In genomic region chr11:81612798-81613540, GRCm38 (mm10) we compare ENCODE assay signal across 8 mouse cellular contexts.
DNase-seq lines count a peak whose midpoint lies in the region; ATAC-seq and TF ChIP-seq lines count a peak whose summit lies in the region.

No protein-coding gene starts in this region.

- 0 out of 2 replicates have a peak overlapping the region, but pooled peaks have one; percentile 38 for H3K4me3 ChIP-seq in intestine, postnatal 0 days (ENCODE audit: low read depth, low read length)
- peak overlapping the region; percentile 21 for H3K4me3 ChIP-seq in midbrain, embryonic 11.5 days (ENCODE audit: low read depth, low read length)

- peak; percentile 91 for TF ChIP-seq CTCF in intestine, postnatal 0 days (IDR thresholded peaks at IDR 0.05; ENCODE audit: low read depth)

- no peaks in the 10 kb centered on the region; the same call in 1 of the 2 replicates for H3K4me1 ChIP-seq in intestine, postnatal 0 days (replicated peaks; ENCODE audit: control insufficient read depth, insufficient read depth, low read length)
- peaks cover 17% of the 10 kb centered on the region for H3K4me1 ChIP-seq in midbrain, embryonic 11.5 days (ENCODE audit: control insufficient read depth, insufficient read depth, low read length)

- 5% methylated on average over 17 of the region's 17 CpGs for WGBS in intestine, postnatal 0 days
- 1% methylated on average over 17 of the region's 17 CpGs for WGBS in midbrain, embryonic 11.5 days

- peaks cover 3% of the 10 kb centered on the region; the same call in 1 of the 2 replicates for H3K27me3 ChIP-seq in intestine, postnatal 0 days (replicated peaks; ENCODE audit: control insufficient read depth, insufficient read depth, low read length)
- 0 out of 2 replicates have a peak, but pooled peaks cover 2% of the 10 kb centered on the region for H3K27me3 ChIP-seq in midbrain, embryonic 11.5 days (ENCODE audit: control insufficient read depth, insufficient read depth, low read length)

- ATAC-seq in granulocyte monocyte progenitor cell, adult 5-6 weeks (replicated peaks; ENCODE audit: poor library complexity, severe bottlenecking): peak; percentile 78
- 0 out of 2 replicates have a peak, but pooled peaks have one; percentile 41 for ATAC-seq in intestine, postnatal 0 days
- ATAC-seq in midbrain, embryonic 11.5 days (ENCODE audit: low FRiP score): peak; percentile 86
- ATAC-seq in erythroid progenitor cell, adult 5-6 weeks (replicated peaks; ENCODE audit: low FRiP score, poor library complexity, severe bottlenecking): no peak

- no peaks in the 10 kb centered on the region for H3K36me3 ChIP-seq in intestine, postnatal 0 days (ENCODE audit: control insufficient read depth, insufficient read depth)
- H3K36me3 ChIP-seq in midbrain, embryonic 11.5 days (ENCODE audit: control insufficient read depth, insufficient read depth, low read length): no peaks in the 10 kb centered on the region

- H3K4me2 ChIP-seq in intestine, postnatal 0 days (replicated peaks; ENCODE audit: low read depth): peak overlapping the region; percentile 63
- H3K4me2 ChIP-seq in midbrain, embryonic 11.5 days: peak overlapping the region; percentile 50

- H3K27ac ChIP-seq in intestine, postnatal 0 days (ENCODE audit: low read depth, low read length): no peak overlapping the region
- peak overlapping the region; percentile 77 for H3K27ac ChIP-seq in midbrain, embryonic 11.5 days (ENCODE audit: low read depth, low read length)

- no peaks in the 10 kb centered on the region for H3K9me3 ChIP-seq in intestine, postnatal 0 days (ENCODE audit: control insufficient read depth)
- no peaks in the 10 kb centered on the region for H3K9me3 ChIP-seq in midbrain, embryonic 11.5 days (ENCODE audit: control insufficient read depth, low read length)

- H3K9ac ChIP-seq in intestine, postnatal 0 days (ENCODE audit: low read depth, low read length): no peak overlapping the region
- peak overlapping the region; percentile 39 for H3K9ac ChIP-seq in midbrain, embryonic 11.5 days (ENCODE audit: low read length)

- intact Hi-C loops in left cerebral cortex, postnatal 25 days (cut with DNase I): loop anchor here (1.0 to 5.0 kb wide), 3 partner anchors 25 to 791 kb away; no protein-coding TSS in a partner anchor

- DNase-seq in adrenal gland, postnatal 14 days: peak; percentile 86
- peak; percentile 75 for DNase-seq in embryo, embryonic 11.5 days (ENCODE audit: low read depth, low spot score)
- DNase-seq in left cerebral cortex, postnatal 25 days (ENCODE audit: low spot score in 2 of 2): peak; percentile 90 to 91
- DNase-seq in midbrain, embryonic 11.5 days (ENCODE audit: low spot score, missing footprints): peak; percentile 99
- DNase-seq in right cerebral cortex, postnatal 36 days (ENCODE audit: low spot score in 2 of 2): peak; percentile 70 to 80
